Mouse (Mus musculus): Measurements from ENCODE around the gene Gm11027.

The Gm11027 gene

DNA sequence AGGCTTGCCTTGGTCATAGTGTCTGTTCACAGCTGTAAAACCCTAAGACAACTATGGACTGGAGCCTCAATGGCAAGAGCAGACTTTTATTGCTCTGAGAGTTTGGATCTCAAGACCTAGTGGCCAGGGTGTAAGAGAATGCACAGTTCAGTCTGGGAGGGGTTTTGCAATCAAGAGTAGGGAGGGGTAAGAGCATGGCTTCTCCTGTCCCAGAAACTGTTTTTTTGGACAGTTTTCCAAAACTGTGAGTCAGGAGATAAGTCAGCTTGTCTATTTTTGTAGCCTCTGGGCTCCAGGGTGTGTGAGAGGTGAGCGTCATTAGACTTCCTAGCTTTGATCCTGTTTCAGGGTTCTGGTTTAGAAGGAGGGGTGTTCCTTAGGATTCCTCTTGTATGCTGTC lies 3.4 kb downstream of the Gm11027 start:
- intact Hi-C loops (cut with DNase I) = no loop called here

DNA sequence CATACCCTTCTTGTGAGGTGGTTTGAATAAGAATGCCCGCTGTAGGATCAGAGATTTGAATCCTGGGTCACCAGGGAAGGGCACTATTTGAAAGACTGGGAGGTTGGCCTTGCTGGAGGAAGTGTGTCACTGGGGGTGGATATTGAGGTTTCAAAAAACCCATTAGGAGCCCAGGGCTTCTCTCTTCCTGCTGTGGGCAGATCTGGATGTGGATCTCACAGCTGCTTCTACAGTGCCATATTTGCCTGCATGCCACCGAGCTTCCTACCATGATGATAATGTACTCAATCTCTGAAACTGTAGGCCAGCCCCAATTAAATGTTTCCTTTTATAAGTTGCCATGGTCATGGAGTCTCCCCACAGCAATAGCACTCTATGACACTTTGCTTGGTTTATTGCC lies 4.0 kb downstream of the Gm11027 start:
- intact Hi-C loops (cut with DNase I) = no loop called here

- intact Hi-C loops (cut with DNase I) = loop anchor here (5.0 kb wide), 1 partner anchor 42 kb away; no protein-coding TSS in a partner anchor
Measured at GRCm38 (mm10) chr12:116280149-116280652, 5.0 kb downstream of the Gm11027 start.

GRCm38 (mm10) chr12:116280653-116281364 lies 5.6 kb downstream of the Gm11027 start, which contains the start of gene Esyt2:
TSS of gene Esyt2 (plus strand) at chr12:116281196.
- intact Hi-C loops (cut with DNase I) = loop anchor here (5.0 kb wide), 1 partner anchor 41 kb away; no protein-coding TSS in a partner anchor

- intact Hi-C loops (cut with DNase I) = loop anchor here (5.0 kb wide), 1 partner anchor 41 kb away; no protein-coding TSS in a partner anchor
Measured at GRCm38 (mm10) chr12:116281427-116282281, 6.5 kb downstream of the Gm11027 start.

- intact Hi-C loops (cut with DNase I) = loop anchor here (5.0 kb wide), 1 partner anchor 39 kb away; no protein-coding TSS in a partner anchor
Measured at GRCm38 (mm10) chr12:116282856-116283255, 7.7 kb downstream of the Gm11027 start.

- intact Hi-C loops (cut with DNase I) = loop anchor here (5.0 kb wide), 1 partner anchor 39 kb away; no protein-coding TSS in a partner anchor
Measured at GRCm38 (mm10) chr12:116283511-116283910, 8.3 kb downstream of the Gm11027 start.

DNA sequence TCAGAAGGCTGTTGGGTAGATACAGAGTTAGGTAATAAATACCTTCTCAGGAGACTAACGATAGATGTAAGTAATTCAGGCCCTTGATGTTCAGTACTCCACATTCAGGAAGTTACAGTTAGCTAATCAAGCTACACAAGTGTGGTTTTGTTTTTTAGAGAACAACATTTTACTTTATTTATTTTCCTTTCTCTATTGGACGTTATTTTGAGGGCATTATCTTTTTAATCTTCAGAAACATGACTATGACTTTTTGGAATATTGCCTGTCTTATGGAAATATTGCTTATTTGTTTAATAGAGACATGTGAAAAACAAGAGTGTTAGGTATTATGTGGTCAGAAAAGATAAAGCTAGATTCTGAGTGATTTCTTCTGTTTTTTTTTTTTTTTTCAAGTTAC lies 18.0 kb downstream of the Gm11027 start:
- intact Hi-C loops (cut with DNase I) = no loop called here

DNA sequence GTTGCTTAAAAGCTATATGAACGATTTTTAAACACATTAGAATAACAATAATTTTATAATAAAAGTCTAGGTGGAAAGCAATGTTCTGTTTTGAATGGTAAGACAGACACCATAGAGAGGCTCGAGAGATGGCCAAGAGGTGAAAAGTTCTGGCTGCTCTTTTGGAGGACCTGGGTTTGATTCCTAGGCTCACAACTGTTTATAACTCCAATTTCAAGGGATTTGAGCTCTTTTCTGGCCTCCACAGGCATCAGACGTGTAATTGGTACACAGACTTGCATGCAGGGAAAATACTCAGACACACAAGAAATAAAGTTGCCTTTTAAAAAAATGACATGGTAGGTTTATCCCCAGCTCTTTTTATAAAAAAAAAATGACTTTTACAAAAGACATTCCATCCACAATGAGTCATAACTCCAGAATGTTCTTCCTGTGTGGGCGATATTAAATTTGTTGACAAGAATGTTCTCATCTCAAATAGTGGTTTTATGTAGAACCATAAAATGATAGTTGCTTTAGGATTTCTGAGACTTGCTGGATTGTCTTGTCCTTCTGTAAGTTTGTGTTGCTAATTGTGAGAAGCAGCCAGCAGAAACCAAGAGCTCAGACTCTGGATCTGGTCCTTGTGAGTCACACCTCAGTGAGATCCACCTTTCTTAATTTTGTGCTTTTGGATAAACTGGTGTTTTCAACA lies 18.6 kb downstream of the Gm11027 start:
- intact Hi-C loops (cut with DNase I) = no loop called here

DNA sequence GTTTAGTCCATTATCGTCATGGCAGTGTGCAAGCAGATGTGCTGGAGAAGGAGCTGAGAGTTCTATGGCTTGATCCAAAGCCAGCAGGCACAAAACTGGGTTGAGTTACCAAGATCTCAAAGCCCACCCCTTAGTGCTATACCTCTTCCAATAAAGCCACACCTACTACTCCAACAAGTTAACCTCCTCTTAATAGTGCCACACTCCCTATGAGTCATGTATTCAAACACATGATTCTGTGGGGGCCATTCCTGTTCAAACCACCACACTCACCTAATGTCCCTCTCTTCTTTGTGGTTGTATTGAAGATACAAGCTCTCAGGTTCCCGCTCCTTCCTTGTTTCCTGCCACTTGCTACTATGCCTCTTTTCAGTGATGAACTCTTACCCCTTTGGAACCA lies 24.7 kb downstream of the Gm11027 start:
- intact Hi-C loops (cut with DNase I) = no loop called here

GRCm38 (mm10) chr12:116302181-116302580 lies 27.0 kb downstream of the Gm11027 start:
- intact Hi-C loops (cut with DNase I) = no loop called here

DNA sequence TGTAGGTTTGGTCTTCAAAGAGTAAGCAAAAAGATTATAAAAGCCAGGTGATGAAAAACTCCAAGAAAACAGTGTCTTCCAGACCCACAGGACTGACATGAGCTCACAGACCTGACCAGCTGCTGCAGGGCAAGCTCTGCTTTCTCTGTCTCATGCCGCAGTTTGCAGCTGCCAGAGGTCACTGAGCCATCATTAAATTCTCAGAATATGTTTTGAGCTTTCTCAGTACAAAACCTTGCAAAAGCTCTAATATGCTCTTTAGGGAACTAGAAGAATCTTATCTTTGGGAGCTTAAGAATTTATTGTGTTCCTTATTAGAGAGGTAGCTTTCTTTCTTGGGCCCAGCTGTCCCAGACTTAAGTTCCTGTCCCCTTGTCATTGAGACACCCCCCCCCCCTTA lies 30.9 kb downstream of the Gm11027 start:
- intact Hi-C loops (cut with DNase I) = no loop called here

GRCm38 (mm10) chr12:116307870-116308269 lies 32.7 kb downstream of the Gm11027 start:
- intact Hi-C loops (cut with DNase I) = no loop called here

- intact Hi-C loops (cut with DNase I) = no loop called here
Measured at GRCm38 (mm10) chr12:116308612-116309011, 33.4 kb downstream of the Gm11027 start.

DNA sequence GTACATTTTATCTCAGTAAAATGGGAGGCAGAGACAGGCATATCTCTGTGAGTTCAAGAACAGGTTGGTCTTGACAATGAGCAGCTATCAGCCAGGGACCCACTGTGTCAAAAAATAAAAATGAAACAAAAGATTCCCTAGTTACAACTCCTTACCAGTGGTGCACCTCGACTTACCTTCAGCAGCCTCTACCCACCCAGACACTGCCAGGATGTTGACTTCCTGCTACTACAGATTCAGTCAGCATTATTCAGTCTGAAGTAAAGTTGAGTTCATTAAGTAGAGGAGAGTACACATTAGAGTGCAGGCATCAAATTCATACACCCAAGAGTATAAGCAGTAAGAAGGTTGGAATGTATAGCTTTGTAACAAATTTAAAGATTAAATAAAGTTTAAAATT lies 38.6 kb downstream of the Gm11027 start:
- intact Hi-C loops (cut with DNase I) = no loop called here

GRCm38 (mm10) chr12:116315498-116315897 lies 40.3 kb downstream of the Gm11027 start:
- intact Hi-C loops (cut with DNase I) = no loop called here

DNA sequence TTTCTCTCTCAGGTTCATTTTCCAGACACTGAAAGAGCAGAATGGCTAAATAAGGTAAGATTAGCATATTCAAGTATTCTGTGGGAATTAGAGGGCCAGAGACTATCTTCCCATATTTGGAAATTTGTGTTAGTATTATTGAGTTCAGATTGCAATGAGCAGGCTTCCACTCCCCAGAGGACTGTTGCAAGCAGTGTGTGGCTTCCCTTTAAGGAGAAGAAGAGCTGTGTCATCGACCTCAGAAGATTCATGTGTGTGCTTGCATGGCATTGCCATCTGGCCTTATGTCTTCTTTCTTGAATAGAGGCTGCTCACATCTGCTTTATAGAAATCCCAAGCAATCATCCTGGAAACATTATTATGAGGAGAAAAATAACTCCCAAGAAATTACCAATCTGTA lies 42.6 kb downstream of the Gm11027 start:
- intact Hi-C loops (cut with DNase I) = no loop called here
